Mouse (Mus musculus) spleen, adult 12 weeks (tissue): ENCODE data around the gene Leng8.

Experiments used
- DNase-seq: peaks from one replicate; pipeline ENCODE4 v3.0.0; 2022; ENCODE audit warnings: low spot score

Leng8 gene

DNA sequence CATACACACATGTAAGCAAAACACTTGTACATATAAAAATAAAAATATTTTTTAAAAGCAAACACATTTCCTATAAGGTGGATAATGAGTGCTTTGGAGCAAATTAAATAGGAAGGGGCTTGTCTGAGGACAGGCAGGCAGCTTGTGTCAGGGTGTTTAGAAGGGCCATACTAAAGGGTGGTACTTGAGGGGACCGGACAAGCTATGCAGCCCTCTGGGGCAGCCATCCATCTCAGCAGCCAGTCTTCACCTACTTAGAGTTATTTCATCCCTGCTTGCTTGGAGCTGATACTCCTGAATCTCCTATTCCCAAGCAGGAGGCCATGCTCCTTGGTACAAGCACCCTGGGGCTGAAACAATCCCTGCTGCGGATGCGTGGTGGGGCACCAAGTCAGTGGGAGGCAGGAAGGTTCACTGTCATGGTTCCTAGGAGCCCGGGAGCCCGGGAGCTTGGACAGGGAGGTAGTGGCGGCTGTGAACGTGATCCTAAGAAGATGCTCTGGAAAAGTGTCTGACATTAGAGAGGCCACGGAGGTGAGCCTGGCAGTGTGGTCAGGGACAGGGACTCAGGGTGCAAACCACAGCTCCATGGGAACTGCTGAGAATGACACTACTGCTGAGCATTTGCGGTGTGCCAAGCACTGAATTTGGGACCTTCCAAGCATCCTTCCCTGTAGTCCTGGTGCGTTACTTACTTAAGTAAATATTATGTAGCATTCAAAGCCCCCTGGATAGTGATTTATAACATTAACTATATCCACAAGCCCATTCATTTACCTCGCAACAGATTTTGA, 9.7 kb upstream of the Leng8 start:
- no peak for DNase-seq

DNA sequence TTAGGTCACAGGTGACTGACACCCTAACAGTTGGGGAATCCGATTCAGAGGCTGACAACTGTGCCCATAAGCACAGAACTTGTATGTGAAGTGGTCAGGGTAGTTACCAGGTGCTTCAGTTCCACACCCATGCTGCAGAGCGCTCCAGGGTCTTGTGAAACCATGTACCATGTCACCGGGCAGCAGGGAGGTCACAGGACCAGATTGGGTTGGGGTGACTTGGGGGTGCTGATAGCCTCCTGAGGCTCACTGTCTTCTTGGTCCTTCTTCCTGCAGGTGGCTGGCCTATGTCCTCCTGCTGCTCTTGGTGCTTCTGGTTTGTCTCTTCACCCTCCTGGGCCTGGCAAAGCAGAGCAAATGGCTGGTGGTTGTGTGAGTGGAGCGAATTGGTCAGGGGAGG, 8.9 kb upstream of the Leng8 start:
- DNase-seq: no peak

DNA sequence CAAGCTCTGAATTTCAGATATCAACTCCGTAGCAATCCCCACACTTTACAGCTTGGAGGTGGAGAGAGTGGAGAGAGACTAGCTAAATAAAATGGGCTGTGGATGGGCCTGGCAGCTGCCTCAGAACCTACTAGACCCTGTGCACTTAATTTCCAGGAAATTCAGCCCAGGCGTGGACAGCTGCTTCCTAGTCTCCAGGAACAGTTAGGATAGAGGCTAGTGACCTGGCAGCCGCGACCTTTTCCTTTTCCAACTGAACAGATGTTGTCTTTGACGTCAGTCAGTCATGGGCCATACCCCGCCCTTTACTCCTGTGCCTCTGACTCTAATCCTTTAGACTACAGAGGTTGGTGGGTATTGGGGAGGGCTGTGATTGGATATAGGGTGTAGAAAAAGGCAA, 8.0 kb upstream of the Leng8 start:
- no peak for DNase-seq

DNA sequence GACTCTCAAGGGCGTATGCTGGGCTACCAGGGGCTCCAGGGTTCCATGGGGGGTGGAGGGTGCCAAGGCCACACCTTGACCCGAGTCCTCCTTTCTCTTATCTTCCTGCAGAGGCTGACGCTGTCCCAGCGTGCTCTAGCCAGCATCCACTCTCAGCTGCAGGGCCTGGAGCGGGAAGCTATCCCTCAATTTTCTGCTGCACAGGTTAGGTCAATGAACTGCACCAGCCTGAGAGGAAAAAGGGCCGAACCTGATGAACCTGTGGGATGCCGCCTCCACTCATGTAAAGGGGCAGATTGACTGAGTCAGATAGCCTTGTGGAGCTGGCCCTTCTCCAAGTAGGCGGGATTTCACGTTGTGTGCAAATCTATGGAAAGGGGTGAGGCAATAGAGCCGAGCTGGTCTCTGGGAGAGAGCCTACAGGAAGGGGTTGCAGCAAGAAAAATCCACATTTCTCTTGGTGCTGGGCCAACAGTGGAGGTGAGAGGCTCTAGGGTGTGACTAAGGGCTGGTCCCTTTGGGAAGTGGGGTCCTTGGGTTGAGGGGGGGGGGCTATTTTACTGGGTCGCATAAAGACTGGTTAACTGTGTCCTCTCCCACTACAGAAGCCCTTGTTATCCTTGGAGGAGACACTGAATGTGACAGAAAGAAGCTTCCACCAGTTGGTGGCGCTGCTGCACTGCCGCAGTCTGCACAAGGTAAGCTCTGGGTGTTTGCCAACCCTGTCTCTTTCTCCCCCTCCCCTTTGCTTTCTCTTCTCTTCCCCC, 6.0 kb upstream of the Leng8 start:
- DNase-seq: peak; percentile 63

DNA sequence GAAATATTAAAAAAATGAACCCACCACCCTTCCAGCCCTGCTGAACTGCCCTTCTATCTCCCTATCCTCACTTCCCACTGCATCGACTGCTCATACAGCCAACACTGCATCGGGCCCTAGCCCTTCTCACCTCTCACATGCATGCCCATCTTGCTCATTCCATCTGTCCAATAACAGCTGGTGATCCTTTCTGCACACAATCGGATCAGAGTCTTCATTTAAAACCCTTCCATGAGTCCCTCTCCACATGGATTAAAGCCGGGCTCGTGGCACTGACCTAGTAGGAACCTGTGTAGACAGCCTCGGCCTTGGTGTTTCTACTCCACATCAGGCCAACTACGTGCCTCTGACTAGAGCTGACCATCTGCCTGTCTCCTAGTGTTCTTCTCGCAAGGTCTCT, 4.9 kb upstream of the Leng8 start:
- no peak for DNase-seq

DNA sequence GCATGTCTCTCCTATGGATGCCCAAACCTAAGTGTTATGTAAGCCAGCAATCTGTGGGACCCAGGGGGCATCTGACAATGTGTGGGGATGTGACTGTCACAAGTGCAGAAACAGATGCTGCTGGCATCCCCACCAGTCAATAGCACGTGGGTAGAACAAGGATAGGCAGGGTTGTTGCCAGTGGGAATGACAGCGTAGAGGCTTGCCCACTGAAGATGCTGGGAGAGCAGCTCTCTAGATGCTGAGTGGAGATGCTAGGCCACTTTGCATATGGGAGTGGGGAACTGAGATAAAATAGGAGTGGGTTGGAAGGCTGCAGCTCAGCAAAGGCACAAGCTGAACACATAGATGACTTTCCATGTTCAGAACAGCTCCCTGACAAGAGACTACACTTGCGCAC, 4.3 kb upstream of the Leng8 start:
- DNase-seq: no peak

DNA sequence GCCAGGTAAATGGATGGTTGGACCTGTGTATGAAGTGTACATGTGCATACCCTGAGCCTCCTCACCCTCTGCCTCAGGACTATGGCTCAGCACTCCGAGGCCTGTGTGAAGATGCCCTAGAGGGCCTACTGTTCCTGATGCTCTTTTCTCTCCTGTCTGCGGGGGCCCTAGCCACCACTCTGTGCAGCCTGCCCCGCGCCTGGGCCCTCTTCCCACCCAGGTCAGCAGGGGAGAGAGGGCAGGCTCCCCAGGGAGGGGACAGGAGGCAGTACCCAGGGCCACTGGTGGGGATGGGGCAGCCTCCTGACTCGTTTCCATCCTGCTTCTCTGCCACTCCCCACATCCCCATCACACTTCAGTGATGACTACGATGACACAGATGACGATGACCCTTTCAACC, 3.8 kb upstream of the Leng8 start:
- DNase-seq: no peak

DNA sequence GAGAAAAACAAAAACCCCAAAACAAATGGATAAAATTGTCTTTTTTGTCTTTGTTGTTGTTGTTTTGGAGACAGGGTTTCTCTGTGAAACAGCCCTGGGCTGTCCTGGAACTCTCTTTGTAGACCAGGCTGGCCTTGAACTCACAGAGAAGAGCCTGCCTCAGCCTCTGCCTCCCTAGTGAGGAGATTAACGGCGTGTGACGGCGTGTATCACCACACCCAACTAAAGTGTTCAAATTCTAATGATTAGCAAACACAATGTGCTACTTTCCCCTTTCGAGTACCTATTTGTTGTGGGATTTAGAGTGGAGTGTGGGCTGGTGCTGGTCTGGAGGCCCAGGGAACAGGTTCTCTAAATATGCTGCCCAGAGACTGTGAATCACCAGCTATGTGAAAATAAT, 1.9 kb upstream of the Leng8 start:
- DNase-seq: no peak

DNA sequence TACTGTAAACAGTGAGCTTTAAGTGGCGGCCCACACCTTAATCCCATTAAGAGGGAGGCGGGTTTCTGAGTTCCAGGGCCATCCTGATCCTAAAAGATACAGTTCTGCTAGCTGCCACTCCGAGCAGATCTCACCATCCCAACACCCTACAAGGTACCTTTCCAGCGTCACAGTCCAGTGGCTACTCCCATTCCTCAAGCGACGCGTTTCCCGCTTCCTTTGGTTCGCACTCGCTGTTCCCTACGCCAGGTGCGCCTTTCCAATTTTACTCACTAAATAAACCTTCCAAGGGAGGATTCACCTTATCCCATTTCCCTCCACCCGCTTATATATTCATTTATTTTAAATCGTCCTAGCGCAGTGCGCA, 452 bp upstream of the Leng8 start:
- DNase-seq: no peak

DNA sequence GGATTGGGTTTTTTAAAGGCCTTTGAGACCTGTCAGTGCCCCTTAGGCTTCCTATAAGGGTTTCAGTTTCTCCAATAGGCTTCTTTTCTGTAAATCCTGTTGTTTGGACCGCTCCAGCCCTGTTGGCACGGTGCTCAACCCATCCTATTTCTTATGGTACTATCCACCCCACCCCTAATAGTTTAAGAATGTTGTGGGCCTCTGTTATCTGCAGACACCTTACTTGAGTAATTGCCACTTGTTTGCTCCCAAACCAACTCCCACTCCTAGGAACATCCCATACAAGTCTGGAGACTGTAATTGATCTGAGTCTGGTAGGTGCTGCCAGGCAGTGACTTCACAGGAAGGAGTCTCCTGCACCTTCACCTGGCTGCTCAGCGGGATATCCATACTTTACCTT, 907 bp downstream of the Leng8 start:
- DNase-seq: no peak

DNA sequence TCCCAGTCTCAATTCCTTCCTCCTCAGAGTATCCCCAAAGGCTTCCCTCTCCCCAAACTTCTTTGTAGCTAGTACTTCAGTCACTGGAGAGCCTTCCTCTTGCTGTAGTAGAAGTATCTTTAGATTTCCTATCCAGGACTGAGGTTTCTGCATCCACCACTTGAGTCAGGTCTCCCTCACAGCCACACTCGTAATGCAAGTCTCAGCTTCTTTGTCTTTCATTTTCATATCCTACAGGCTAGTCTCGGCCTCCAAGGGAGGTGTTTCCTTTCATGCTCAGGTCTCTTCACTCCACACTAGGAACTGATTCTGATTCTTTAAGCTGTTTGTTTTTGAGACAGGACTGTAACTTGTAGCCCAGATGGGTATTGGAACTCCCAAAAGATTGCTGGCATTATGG, 1.3 kb downstream of the Leng8 start:
- no peak for DNase-seq

DNA sequence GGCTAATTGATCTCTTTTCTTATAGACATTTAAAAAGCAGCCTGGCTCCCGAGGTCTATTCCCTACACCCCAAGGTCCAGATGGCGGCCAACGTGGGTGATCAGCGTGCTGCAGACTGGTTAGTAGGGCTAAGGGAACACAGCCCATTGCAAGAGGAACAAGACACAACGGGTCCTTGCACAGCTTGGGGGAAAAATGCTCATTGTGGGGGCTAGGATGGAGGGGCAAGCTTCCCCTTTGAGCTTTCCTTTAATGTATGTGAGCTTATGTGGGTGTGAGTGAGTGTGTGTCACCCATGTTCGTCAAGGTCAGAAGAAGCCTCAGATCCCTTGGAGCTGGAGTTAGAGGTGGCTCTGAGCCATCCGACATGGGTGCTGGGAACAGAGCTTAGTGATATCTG, 1.8 kb downstream of the Leng8 start:
- no peak for DNase-seq

DNA sequence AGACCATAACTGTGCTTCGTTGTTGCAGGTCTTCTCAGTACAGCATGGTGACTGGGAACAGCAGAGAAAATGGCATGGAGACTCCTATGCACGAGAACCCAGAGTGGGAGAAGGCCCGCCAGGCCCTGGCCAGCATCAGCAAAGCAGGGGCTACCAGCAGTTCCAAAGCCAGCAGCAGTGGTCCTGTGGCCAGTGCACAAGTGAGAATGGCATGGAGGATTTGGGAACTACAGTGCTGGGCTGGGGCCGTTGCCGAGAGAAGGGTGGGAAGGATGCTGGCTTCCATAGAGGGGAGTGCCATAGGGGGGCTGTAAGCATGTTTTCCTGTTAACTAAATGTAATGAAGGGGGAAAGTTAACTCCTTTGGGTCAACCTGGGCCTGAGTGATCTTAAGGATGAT, 2.6 kb downstream of the Leng8 start:
- no peak for DNase-seq

DNA sequence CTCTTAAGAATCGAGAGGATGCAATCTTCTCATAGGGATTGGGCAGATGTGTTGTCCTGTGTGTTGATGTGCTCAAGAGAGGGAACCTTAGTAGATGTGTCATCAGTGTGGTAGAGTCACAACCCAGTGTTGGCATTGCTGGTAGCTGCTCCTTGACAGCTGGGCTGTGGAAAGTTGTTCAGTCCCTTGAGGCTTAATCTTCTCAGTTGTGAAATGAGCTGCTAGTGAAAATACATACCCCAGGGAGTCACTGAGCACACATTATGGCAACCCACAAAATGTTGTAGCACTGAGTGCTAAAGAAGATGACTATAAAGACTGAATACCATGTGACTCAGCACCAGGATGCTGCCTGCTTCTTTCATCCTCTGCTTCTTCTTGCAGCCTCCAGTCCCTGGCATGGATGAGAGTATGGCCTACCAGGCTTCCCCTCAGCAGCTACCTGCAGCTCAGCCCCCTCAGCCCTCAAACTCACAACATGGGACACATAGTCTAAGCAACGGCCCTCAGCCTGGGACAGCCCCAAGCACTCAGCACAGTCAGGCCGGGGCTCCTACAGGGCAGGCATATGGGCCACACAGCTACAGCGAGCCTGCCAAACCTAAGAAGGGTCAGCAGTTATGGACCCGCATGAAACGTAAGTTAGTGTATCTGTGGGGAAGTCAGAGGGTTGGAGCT, 4.9 kb downstream of the Leng8 start:
- DNase-seq: no peak

DNA sequence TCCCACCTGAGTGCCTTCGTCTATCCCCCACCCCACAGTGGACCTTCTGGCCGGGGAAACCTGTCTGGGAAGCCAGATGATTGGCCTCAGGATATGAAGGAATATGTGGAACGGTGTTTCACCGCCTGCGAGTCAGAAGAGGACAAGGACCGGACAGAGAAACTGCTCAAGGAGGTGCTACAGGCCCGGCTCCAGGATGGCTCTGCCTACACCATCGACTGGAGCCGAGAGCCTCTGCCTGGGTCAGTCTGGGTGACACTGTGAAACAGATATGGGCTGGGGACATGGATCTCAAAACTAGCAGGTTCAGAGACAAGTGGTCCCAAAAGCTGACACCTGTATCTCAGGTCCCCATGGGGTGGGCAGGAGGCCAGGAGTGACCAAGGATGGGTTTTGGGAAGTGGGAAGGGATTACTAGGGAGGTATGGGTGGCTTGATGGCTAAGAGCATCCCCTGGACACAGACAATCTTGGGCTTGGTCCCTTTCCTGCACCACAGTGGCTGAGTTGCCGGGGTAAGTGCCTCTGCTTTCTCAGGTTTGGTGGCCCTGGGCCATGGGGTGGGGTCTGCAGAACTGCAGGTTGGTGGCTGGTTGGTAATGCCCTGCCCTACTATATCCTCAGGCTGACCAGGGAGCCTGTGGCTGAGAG, 6.1 kb downstream of the Leng8 start:
- no peak for DNase-seq

DNA sequence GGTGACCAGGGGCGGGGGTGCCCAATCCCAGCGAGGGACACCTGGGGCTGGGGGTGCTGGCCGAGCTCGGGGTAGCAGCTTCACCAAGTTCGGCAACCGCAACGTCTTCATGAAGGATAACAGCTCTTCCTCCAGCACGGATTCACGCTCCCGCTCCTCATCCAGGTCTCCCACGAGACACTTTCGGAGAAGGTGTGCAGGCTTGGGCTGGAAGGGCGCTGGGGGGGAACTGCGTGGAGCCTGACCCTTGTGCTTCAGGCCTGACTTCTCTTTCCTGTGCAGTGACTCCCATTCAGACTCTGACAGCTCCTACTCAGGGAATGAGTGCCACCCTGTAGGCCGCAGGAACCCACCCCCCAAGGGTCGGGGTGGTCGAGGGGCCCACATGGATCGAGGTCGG, 6.7 kb downstream of the Leng8 start:
- DNase-seq: no peak

DNA sequence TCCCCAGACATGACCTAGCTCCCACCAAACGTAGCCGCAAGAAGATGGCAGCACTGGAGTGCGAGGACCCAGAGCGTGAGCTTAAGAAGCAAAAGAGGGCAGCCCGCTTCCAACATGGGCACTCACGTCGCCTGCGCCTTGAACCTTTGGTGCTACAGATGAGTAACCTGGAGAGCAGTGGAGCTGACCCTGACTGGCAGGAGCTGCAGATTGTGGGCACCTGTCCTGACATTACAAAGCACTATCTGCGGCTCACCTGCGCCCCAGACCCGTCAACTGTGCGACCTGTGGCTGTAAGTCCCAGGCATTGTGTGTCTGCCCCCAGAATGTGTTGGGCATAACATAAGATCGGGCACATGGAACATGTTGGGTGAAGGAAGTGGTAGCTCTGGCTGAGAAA, 7.2 kb downstream of the Leng8 start:
- DNase-seq: no peak

DNA sequence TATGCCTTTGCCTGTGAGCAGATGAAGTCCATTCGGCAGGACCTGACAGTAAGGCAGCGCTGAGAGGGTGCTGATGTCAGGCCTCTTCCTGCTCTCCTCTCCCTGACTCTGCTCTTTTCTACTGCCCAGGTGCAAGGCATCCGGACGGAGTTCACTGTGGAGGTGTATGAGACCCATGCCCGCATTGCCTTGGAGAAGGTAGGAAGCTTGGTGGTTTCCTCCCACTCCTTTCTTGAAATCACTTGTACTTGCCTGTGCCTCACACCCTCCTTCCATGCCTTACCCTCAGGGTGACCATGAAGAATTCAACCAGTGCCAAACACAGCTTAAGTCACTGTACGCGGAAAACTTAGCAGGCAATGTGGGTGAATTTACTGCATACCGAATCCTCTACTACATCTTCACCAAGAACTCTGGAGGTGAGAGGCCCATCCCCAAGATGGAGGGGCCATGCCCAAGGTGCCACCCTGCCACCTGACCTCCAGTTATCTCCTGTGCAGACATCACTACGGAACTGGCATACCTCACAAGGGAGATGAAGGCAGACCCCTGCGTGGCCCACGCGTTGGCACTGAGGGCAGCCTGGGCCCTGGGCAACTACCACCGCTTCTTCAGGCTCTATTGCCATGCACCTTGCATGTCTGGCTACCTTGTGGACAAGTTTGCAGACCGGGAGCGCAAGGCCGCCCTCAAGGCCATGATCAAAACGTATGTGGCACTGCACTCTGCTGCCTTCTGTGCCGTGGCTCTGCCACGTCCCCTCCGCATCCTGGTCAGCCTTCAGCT, 8.1 kb downstream of the Leng8 start:
- no peak for DNase-seq

DNA sequence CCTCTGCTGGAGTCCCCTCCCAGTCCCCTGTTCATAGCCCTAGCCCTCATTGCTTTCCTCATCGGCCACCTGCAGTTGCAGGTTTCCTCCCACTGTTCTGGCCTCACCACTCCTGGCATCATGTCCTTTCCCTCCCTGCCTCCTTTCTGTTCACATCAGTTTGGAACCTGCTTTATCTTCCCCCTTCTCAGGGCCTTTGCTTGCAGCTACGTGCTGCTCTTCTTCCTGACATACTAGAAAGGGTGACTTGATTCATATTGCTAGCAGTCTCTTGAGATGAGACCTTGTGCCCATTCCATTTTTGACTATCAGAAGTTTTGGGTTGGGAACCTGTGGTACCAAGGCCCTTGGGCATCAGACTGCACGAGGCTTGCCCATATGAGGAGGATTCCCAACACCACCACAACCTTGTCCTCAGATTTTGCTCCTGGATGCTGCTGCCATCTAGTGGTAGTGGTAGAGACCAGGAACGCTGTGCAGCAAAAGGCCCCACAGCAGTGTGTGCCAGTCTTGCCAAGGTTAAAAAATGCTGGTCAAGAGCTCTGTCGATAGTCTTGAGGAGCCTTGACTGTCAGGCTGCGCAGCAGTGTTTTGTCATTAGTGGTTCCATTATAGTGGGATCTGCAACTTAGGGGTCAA, 8.8 kb downstream of the Leng8 start:
- DNase-seq: peak; percentile 37

DNA sequence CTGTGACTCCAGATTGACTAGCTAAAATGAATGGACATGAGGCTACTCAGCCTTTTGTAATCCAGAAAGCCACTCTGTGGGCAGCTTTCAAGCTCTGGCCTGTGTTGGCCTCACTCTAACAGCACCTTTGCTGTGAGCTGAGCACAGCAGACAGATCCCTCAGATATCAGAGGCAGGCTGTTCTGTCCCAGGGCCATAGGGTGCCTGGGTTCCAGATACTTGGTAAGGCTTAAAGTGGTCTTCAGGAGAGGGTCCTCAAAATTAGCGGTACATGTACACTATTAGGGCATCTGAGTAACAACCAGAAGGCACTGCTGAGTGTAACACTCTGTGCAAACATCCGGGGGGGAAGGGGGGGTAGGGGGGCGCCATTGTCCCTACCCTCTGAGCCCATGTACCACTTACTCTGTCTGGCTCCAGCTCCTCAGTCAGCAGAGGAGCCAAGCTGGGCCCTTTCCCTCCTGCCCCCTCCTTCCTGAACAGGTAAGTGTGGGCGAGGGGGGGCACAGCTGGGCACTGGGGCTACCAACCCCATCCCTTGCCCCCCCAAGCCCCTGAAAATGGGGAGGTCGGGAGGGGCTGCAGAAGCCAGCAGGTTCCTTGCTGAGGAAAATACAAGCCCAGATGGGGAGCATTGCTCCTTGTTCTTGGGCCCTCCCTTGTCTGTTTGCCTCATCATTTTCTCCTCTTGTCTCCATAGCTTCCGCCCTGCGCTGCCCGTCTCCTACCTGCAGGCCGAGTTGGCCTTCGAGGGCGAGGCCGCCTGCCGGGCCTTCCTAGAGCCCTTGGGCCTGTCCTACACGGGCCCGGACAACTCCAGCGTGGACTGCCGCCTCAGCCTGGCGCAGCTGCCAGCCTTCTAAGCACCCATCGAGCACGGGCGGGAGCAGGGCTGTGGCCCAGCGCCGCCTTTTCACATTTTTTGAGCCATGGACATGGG, 9.7 kb downstream of the Leng8 start:
- no peak for DNase-seq
